Mouse (Mus musculus) intestine, embryonic 14.5 days (tissue): ENCODE measurements around the gene B3gat3. TPM values are rescaled to one million over a fixed set of nuclear protein-coding genes. Genes with fewer than 3 reads are reported as not detected.
"Not testable (repeated sequence)": the region's sequence is repeated elsewhere in the genome, so short reads cannot be mapped to it uniquely, and the experiment has no call there.

Experiments used
- ATAC-seq: fragments of 200-750 bp; cut with Nextera tagmentation; replicated peaks from 2 replicates; pipeline ENCODE4 v1.8.0; 2017; ENCODE audit warnings: low read depth, moderate number of reproducible peaks, moderate TSS enrichment, moderate library complexity; ENCODE audit not compliant: low FRiP score, low TSS enrichment
- DNase-seq: peaks from one replicate; pipeline ENCODE4 v3.0.0-alpha.2; 2018; ENCODE audit warnings: low spot score
- H3K27ac ChIP-seq: fragments of 300-500 bp; sonication (generic); 2 replicates; pipeline ENCODE4 v1.5.1; 2014; ENCODE audit warnings: low read depth, mild to moderate bottlenecking, control low read depth
- H3K27me3 ChIP-seq: fragments of 300-500 bp; sonication (generic); replicated peaks from 2 replicates; pipeline ENCODE4 v1.6.1; 2014; ENCODE audit warnings: low read length, control low read depth; ENCODE audit not compliant: control insufficient read depth, insufficient read depth
- H3K36me3 ChIP-seq: fragments of 300-500 bp; sonication (generic); 2 replicates; pipeline ENCODE4 v1.6.1; 2014; ENCODE audit warnings: low read length, control low read depth; ENCODE audit not compliant: control insufficient read depth, insufficient read depth
- H3K4me1 ChIP-seq: fragments of 300-500 bp; sonication (generic); replicated peaks from 2 replicates; pipeline ENCODE4 v1.6.1; 2014; ENCODE audit warnings: low read length, control low read depth, mixed read lengths; ENCODE audit not compliant: control insufficient read depth, insufficient read depth
- H3K4me2 ChIP-seq: fragments of 300-500 bp; sonication (generic); 2 replicates; pipeline ENCODE4 v1.6.1; 2014; ENCODE audit warnings: low read length
- H3K4me3 ChIP-seq: fragments of 300-500 bp; sonication (generic); 2 replicates; pipeline ENCODE4 v1.5.1; 2014; ENCODE audit warnings: low read depth, low read length, control low read depth, mixed read lengths
- H3K9ac ChIP-seq: fragments of 300-500 bp; sonication (generic); 2 replicates; pipeline ENCODE4 v1.6.1; 2014; ENCODE audit warnings: mild to moderate bottlenecking, low read length
- H3K9me3 ChIP-seq: fragments of 300-500 bp; sonication (generic); 2 replicates; pipeline ENCODE4 v1.6.1; 2016; ENCODE audit warnings: low read length, control low read depth; ENCODE audit not compliant: control insufficient read depth
- WGBS: fragments of 180-500 bp; shearing (Covaris S2); extraction: QIAGEN DNeasy Blood & Tissue Kit; methylation state at CpG from one replicate; pipeline ENCODE4 v1.1.7; 2014; 5-methylcytosine and 5-hydroxymethylcytosine counted together
- polyA plus RNA-seq: library from polyadenylated mRNA; unstranded; fragments of >200 nt; fragmentation: Nextera tagmentation; extraction: Ambion mirVana; gene quantifications from 2 replicates; pipeline ENCODE4 v1.2.1, GENCODE M21; 2014

Gene B3gat3
- 35.7 and 36.9 TPM in 2 replicates for polyA plus RNA-seq

GRCm38 (mm10) chr19:8920073-8920736 is at the start of gene B3gat3:
TSS of gene B3gat3 (plus strand) at chr19:8920374.
- Histone ChIP-seq H3K36me3 (peaks cover 33% of the 10 kb centered on the region), H3K27ac (peak within 1 kb of the TSS; percentile 86), H3K27me3 (no peaks in the 10 kb centered on the region), H3K4me3 (peak within 1 kb of the TSS; percentile 87), H3K9ac (peak within 1 kb of the TSS; percentile 78), H3K4me2 (peak within 1 kb of the TSS; percentile 65), H3K4me1 (peaks cover 11% of the 10 kb centered on the region), H3K9me3 (no peaks in the 10 kb centered on the region)
- ATAC-seq (peak; percentile 98), DNase-seq (peak; percentile 95)
- 2% methylated on average over 40 of the region's 50 CpGs for WGBS

DNA sequence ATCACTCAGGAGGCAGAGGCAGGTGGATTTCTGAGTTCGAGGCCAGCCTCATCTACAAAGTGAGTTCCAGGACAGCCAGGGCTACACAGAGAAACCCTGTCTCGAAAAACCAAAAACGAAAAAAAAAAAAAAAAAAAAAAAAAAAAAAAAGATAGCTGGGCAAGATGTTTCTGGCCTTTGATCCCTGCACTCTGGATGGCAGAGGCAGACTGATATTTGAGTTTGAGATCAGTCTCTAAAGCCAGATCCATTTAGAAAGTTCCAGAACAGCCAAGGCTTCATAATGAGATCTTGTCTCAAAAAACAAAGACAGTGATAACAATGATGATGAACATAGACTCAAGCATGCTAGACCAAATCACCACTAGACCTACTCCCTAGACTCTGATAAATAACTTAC is 49.8 kb upstream of the B3gat3 start:
- peaks cover 25% of the 10 kb centered on the region for H3K36me3 ChIP-seq
- 87% methylated on average over 3 of the region's 3 CpGs for WGBS
- not testable (repeated sequence) for H3K4me3 ChIP-seq, DNase-seq, H3K9ac ChIP-seq, H3K27me3 ChIP-seq, ATAC-seq, H3K9me3 ChIP-seq, H3K4me1 ChIP-seq, H3K27ac ChIP-seq
- H3K4me2 ChIP-seq, result peak overlapping the region; percentile 59

DNA sequence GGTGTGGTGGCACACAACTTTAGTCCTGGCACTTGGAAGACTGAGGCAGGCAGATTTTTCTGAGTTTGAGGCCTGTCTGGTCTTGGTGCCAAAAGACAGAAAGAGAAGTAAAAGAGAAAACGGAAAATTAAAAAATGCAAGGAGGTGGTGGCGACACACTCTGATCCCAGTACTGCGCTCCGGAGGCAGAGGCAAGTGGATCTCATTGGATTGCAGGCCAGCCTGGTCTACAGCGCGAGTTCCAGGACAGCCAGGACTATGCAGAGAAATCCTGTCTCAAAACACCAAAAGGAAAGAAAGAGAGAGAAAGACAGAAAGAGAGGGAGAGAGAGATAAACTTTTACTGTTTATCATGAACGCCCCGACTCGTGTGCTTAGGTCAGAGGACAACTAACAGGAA is 49.3 kb upstream of the B3gat3 start:
- Histone ChIP-seq H3K4me3 (peak overlapping the region; percentile 89), H3K36me3 (peaks cover 30% of the 10 kb centered on the region), H3K4me2 (peak overlapping the region; percentile 59), H3K27ac (peak overlapping the region; percentile 67), H3K27me3 (no peaks in the 10 kb centered on the region), H3K4me1 (peaks cover 7% of the 10 kb centered on the region; the same call in 1 of the 2 replicates), H3K9ac (peak overlapping the region; percentile 90), H3K9me3 (no peaks in the 10 kb centered on the region)
- ATAC-seq, result peak; percentile 30
- WGBS, result 52% methylated on average over 9 of the region's 9 CpGs
- no peak for DNase-seq

DNA sequence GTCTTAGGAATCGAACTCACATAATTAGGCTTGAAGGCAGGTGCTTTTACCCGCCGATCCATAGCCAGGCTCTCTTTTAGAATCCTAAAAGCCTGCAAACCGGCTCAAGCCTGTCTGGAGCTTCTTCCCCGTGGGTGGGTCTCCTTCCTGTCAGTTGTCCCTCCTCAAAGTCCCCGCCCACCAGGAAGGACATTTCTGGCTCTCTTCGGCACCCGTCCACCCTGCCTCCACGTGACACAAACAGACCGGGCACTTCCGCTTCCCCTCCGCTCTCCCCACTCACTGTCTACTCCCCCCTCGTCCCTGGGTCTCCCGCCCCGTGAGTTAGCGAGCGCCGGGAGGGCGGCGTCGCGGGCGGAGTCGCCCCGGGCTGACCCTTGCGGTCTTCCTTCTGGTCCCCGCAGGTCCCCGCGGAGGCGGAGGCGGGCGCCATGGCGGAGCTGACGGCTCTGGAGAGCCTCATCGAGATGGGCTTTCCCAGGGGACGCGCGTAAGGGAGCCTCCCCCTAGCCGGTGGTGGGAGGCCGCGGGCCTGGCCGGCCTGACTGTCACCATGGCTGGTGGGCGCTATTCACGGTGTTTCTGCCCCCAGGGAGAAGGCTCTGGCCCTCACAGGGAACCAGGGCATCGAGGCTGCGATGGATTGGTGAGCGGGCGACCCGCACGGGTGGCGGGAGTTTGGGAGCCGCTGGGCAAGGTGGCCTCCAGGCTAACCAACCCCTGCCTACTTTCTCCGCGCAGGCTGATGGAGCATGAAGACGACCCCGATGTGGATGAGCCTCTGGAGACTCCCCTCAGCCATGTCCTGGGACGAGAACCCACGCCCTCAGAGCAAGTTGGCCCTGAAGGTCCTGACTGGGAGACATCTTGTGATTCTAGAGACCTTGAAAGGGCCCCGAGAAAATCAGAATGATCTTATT is 48.6 kb upstream of the B3gat3 start, which contains the start of gene Ubxn1:
Gene Ubxn1, plus strand, starts transcription at position 230 of the 920 bp plus-strand sequence.
- Histone ChIP-seq H3K27ac (peak within 1 kb of the TSS; percentile 71), H3K9me3 (no peaks in the 10 kb centered on the region), H3K4me1 (peaks cover 7% of the 10 kb centered on the region; the same call in 1 of the 2 replicates), H3K9ac (peak within 1 kb of the TSS; percentile 90), H3K36me3 (peaks cover 36% of the 10 kb centered on the region), H3K4me2 (peak within 1 kb of the TSS; percentile 93), H3K27me3 (no peaks in the 10 kb centered on the region), H3K4me3 (peak within 1 kb of the TSS; percentile 89)
- peak; percentile 97 for DNase-seq
- peak; percentile 97 for ATAC-seq
- WGBS, result under 1% methylated on average over 59 of the region's 59 CpGs

DNA sequence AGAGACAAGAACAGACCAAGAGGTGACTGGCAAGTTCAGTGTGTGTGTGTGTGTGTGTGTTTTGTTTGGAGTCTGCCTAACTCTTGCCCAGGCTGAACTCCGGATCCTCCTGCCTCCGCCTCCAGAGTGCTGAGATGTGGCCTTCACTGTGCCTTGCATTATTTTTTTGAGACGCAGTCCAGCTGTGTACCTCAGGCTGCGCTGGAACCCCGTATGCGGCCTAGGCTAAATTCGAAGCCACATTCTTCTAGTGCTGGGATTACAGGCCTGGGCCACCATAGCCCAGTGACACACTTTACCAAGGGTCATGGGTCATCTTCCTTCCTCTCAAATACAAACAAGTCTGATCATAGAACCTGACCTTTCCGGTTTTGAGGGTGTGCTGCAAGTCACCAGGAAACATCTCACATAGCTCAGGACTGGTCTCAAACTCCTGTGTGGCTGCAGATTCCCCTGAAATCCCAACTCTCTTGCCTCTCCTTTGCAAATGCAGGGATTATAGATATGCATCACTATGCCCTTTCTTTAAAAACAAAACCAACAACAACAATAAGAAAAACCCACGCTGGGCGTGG is 47.8 kb upstream of the B3gat3 start:
- Histone ChIP-seq H3K9ac (peak overlapping the region; percentile 90), H3K9me3 (no peaks in the 10 kb centered on the region), H3K4me2 (peak overlapping the region; percentile 93), H3K36me3 (peaks cover 44% of the 10 kb centered on the region), H3K4me1 (peaks cover 7% of the 10 kb centered on the region; the same call in 1 of the 2 replicates), H3K27me3 (no peaks in the 10 kb centered on the region), H3K4me3 (peak overlapping the region; percentile 89), H3K27ac (peak overlapping the region; percentile 71)
- ATAC-seq, result no peak
- WGBS, result 58% methylated on average over 10 of the region's 10 CpGs
- no peak for DNase-seq

GRCm38 (mm10) chr19:8875031-8875430 is 45.1 kb upstream of the B3gat3 start:
- peaks cover 53% of the 10 kb centered on the region for H3K36me3 ChIP-seq
- no peak for ATAC-seq
- 91% methylated on average over 7 of the region's 7 CpGs for WGBS
- no peak overlapping the region for H3K27ac ChIP-seq
- no peaks in the 10 kb centered on the region for H3K9me3 ChIP-seq
- H3K27me3 ChIP-seq, result no peaks in the 10 kb centered on the region
- H3K4me2 ChIP-seq, result no peak overlapping the region
- H3K4me1 ChIP-seq, result peaks cover 10% of the 10 kb centered on the region
- H3K4me3 ChIP-seq, result no peak overlapping the region
- DNase-seq, result no peak
- no peak overlapping the region for H3K9ac ChIP-seq

- Histone ChIP-seq H3K27ac (peak within 1 kb of the TSS; percentile 81), H3K9me3 (no peaks in the 10 kb centered on the region), H3K9ac (peak within 1 kb of the TSS; percentile 92), H3K36me3 (peaks cover 27% of the 10 kb centered on the region), H3K27me3 (no peaks in the 10 kb centered on the region), H3K4me3 (peak within 1 kb of the TSS; percentile 82), H3K4me2 (peak within 1 kb of the TSS; percentile 79), H3K4me1 (peaks cover 3% of the 10 kb centered on the region)
- DNase-seq (peak; percentile 88), ATAC-seq (peak; percentile 95)
- WGBS, result under 1% methylated on average over 42 of the region's 42 CpGs
Measured at GRCm38 (mm10) chr19:8880311-8881033, 39.7 kb upstream of the B3gat3 start, which contains the start of gene Uqcc3. TSS of gene Uqcc3 (minus strand) at chr19:8880923.

DNA sequence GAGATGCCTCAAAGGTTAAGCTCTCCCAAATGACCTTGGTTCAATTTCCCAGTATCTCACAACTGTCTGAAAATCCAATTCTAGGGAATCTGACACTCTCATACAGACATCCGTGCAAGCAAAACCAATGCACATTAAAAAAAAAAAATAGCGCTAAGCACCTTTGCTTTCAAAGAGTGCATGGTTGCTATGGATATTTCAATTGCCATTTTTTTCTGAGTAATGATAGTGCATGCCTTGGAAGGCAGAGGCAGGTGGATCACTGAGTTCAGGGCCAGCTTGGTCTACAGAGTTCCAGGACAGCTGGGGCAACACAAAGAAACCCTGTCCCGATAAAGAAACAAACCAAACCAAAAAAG is 39.2 kb upstream of the B3gat3 start:
- peak; percentile 12; the same call in 1 of the 2 replicates for ATAC-seq
- peak overlapping the region; percentile 92 for H3K9ac ChIP-seq
- peak overlapping the region; percentile 82 for H3K4me3 ChIP-seq

More for the DNA sequence above, 39.2 kb upstream of the B3gat3 start:
- 14% methylated on average over 3 of the region's 3 CpGs for WGBS
- Histone ChIP-seq H3K4me2 (peak overlapping the region; percentile 79), H3K27ac (no peak overlapping the region), H3K27me3 (no peaks in the 10 kb centered on the region), H3K4me1 (peaks cover 3% of the 10 kb centered on the region), H3K36me3 (peaks cover 22% of the 10 kb centered on the region), H3K9me3 (no peaks in the 10 kb centered on the region)
- DNase-seq, result no peak
